Mouse (Mus musculus): ENCODE data around the gene Ppp2r5c. TPM values are rescaled to one million over a fixed set of nuclear protein-coding genes. Genes with fewer than 3 reads are reported as not detected.

Ppp2r5c gene
- polyA plus RNA-seq, 1 experiment from 2014 or later = 146 TPM

DNA sequence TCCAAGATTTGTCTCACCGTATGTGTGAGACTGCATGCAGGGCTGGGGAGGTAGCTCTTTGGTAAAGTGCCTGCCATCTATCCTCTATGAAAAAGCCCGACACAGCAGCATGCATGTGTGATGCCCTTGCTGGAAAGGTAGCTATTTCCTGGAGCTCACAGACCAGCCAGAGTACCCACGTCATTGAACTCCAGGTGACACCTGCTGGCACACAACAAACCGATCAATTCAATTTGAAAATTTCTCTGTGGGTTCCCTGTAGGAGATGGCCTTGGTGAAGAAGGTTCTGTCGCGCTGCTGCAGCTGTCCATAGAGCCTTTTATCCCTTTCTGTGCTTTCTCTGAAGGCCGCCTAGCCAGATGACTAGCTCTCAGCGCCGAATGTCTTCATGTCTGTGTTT, 92.9 kb downstream of the Ppp2r5c start:
- no peak for DNase-seq (ENCODE audit: low spot score)
- peaks cover 21% of the 10 kb centered on the region for H3K4me1 ChIP-seq (replicated peaks)
- H3K27me3 ChIP-seq (ENCODE audit: insufficient read depth, poor library complexity, severe bottlenecking) = no peaks in the 10 kb centered on the region
- 88% methylated on average over 9 of the region's 9 CpGs for WGBS
- peaks cover 19% of the 10 kb centered on the region; the same call in 1 of the 2 replicates for H3K36me3 ChIP-seq
- H3K4me3 ChIP-seq = no peak overlapping the region
- no peaks in the 10 kb centered on the region for H3K9me3 ChIP-seq
- no peak overlapping the region for H3K27ac ChIP-seq

DNA sequence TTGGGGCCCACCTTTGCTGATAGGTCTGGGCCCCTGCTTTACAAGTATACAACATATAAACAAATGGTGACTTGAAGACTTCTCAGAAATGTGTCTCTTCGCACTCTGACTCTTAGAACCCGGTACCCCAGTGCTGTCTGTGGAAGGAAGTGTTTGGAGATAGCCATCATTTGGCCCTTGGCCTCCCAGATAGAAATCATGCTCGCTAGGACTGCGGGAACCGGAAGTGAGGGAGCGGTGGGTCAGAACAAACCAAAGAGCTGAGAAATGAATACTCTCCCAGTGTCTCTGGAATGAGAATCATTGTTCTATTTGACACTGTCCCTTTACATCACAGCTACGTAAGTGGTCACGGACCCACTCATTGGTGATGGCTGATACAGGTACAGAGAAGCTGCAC, 93.4 kb downstream of the Ppp2r5c start:
- H3K27me3 ChIP-seq (ENCODE audit: insufficient read depth, poor library complexity, severe bottlenecking) = no peaks in the 10 kb centered on the region
- H3K4me3 ChIP-seq = no peak overlapping the region
- no peaks in the 10 kb centered on the region for H3K9me3 ChIP-seq
- no peak for DNase-seq (ENCODE audit: low spot score)
- WGBS = 91% methylated on average over 8 of the region's 8 CpGs
- peaks cover 22% of the 10 kb centered on the region; the same call in 1 of the 2 replicates for H3K36me3 ChIP-seq
- H3K27ac ChIP-seq = no peak overlapping the region
- H3K4me1 ChIP-seq (replicated peaks) = peaks cover 21% of the 10 kb centered on the region

DNA sequence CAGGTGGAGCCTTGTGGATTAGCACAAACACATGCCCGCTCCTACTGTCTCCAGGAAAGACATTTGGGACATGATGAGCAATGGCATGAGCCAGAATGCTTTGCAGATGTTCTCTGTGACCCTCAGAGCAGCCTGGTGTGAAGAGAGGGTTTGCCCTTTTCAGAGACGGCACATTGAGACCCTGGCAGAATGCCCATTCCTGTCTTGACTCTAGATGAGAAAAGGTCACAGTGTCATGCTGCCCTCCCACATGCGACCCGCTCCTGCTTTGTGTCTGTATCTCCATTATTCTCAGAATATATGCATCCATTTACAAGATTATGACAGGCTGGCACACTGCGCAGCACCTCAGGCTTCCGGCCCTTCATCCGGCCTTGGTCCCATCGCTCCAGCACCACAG, 94.1 kb downstream of the Ppp2r5c start:
- H3K27me3 ChIP-seq (ENCODE audit: insufficient read depth, poor library complexity, severe bottlenecking) = no peaks in the 10 kb centered on the region
- H3K9me3 ChIP-seq = no peaks in the 10 kb centered on the region
- no peak overlapping the region for H3K4me3 ChIP-seq
- no peak for DNase-seq (ENCODE audit: low spot score)
- no peak overlapping the region for H3K27ac ChIP-seq
- H3K36me3 ChIP-seq = peaks cover 29% of the 10 kb centered on the region
- WGBS = 79% methylated on average over 8 of the region's 8 CpGs
- H3K4me1 ChIP-seq (replicated peaks) = peaks cover 21% of the 10 kb centered on the region

DNA sequence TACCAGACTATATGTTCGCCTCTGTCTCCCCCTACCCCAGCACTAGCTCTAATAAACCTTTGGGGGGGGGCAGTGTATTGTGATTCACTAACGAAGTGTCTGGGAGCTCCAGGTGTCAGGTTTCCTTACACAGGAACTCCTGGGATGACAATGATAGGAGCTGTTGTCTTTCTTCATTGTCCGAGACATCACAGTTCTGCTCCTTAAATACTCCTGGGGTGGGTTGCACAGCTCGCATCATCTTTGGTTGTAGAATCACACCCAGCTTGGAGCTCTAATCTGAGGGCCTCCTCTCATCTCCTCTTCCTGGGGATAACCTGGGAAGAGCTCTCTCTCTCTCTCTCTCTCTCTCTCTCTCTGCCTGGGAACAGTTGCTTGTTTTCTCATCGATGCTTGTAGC, 94.6 kb downstream of the Ppp2r5c start:
- Histone ChIP-seq H3K9me3 (no peaks in the 10 kb centered on the region), H3K4me1 (replicated peaks) (peaks cover 21% of the 10 kb centered on the region), H3K4me3 (no peak overlapping the region), H3K36me3 (peaks cover 34% of the 10 kb centered on the region), H3K27ac (peak overlapping the region; percentile 51), H3K27me3 (ENCODE audit: insufficient read depth, poor library complexity, severe bottlenecking) (no peaks in the 10 kb centered on the region)
- 78% methylated on average over 5 of the region's 5 CpGs for WGBS
- DNase-seq (ENCODE audit: low spot score) = no peak

DNA sequence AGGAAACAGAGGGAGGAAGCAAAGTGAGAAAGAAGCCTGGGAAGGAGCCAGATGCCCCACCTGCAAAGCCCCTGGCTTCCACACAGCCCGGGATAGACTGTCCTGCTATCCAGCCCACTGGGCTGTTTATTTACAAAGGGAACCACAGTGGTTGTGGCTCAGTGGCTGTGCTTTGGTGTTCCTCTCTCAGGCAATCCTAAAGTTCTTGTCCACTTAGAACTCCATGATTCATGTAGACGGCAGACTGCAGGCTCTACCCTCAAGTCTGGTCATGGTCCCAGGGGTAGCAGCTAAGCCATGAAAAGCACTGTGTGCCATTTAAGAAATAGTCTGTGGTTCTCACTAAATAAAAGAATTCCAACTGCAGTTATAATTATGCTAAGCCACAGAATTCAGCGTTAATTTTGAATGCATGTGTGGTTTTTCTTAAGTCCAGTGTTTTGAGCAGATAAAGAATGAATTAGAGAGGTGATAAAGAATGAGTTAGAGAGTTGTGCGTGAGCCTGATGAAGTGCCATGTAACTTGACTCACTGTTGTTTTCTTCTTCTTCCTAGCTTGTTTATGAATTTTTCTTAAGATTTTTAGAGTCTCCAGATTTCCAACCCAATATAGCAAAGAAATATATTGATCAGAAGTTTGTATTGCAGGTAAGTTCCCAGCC, 98.3 kb downstream of the Ppp2r5c start:
- H3K27ac ChIP-seq = no peak overlapping the region
- 89% methylated on average over 4 of the region's 4 CpGs for WGBS
- peaks cover 21% of the 10 kb centered on the region for H3K4me1 ChIP-seq (replicated peaks)
- H3K9me3 ChIP-seq = no peaks in the 10 kb centered on the region
- H3K36me3 ChIP-seq = peaks cover 62% of the 10 kb centered on the region
- no peak overlapping the region for H3K4me3 ChIP-seq
- H3K27me3 ChIP-seq (ENCODE audit: insufficient read depth, poor library complexity, severe bottlenecking) = no peaks in the 10 kb centered on the region
- no peak for DNase-seq (ENCODE audit: low spot score)

DNA sequence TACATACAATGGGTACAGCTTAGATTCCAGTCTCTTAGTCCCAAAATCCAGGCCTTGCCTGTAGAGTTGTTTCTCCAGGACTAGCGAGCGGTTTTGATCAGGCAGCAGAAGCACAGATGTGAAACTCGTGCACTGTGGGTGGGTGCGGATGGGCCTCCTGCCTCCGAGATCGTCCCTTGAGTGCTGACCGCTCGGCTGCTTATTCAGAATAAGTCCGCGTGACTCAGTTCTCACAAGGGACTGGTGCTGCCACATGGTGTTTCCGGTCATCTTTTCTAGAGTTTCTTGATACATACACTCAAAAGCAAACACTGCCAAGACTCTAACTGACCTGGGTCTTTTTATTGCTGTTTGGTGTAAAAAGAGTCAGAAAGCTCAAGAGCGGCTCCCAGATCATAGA, 100.7 kb downstream of the Ppp2r5c start:
- Histone ChIP-seq H3K27me3 (ENCODE audit: insufficient read depth, poor library complexity, severe bottlenecking) (no peaks in the 10 kb centered on the region), H3K27ac (no peak overlapping the region), H3K9me3 (no peaks in the 10 kb centered on the region), H3K36me3 (peaks cover 81% of the 10 kb centered on the region), H3K4me3 (no peak overlapping the region), H3K4me1 (replicated peaks) (peaks cover 3% of the 10 kb centered on the region)
- WGBS = 93% methylated on average over 12 of the region's 12 CpGs
- no peak for DNase-seq (ENCODE audit: low spot score)

DNA sequence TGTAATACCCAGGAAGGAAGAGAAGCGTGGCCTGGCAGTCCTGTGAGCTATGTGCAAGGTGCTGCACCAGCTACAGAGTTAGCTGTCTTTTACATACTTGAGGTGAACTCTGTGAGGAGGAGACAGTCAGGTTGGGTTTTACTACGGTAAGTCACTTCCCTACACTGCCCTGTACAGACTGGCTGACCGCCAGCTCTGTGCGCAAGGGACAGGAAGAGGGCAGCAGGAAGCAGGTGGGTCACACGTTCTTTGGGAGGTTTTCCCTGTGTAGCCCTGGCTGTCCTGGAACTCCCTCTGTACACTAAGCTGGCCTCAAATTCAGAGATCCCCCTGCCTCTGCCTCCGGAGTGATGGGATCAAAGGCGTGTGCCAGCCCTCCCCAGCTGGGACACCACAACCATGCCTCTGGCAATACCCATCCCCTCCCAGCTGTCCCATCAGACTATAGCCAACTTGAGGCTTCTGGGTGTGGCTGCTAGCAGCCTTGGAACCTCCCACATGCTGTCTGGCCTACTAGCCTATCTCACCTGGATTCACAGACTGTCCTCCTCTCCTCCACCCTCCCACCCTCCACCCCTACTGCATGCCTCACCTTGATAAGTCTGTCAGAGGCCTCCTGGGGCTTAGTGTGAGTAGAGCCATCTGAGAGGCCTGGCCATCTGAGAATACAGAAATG, 102.7 kb downstream of the Ppp2r5c start:
- WGBS = 89% methylated on average over 7 of the region's 7 CpGs
- Histone ChIP-seq H3K27me3 (ENCODE audit: insufficient read depth, poor library complexity, severe bottlenecking) (no peaks in the 10 kb centered on the region), H3K9me3 (no peaks in the 10 kb centered on the region), H3K36me3 (peaks cover 93% of the 10 kb centered on the region), H3K27ac (no peak overlapping the region), H3K4me3 (no peak overlapping the region), H3K4me1 (replicated peaks) (no peaks in the 10 kb centered on the region)
- DNase-seq (ENCODE audit: low spot score) = no peak

DNA sequence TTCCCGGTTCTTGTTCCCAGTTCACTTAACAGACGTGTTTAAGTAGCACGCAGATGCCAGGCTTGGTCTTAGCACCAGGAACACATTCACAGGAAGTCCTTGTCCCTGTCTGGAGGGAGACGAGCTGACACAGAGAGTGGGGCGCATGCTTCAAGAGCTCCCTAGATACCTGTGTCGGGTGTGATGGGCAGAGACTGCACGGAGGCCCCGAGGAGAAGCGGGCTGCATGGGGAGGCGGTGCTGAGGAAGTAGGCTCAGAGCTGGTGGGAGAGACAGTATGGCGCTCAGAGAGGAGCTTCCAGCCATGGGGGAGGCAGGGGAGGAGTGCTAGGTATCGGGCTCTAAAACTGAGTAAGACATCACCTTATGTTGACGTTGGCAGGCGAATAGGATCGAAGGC, 103.4 kb downstream of the Ppp2r5c start:
- Histone ChIP-seq H3K27me3 (ENCODE audit: insufficient read depth, poor library complexity, severe bottlenecking) (no peaks in the 10 kb centered on the region), H3K27ac (no peak overlapping the region), H3K36me3 (peaks cover 95% of the 10 kb centered on the region), H3K9me3 (no peaks in the 10 kb centered on the region), H3K4me1 (replicated peaks) (no peaks in the 10 kb centered on the region), H3K4me3 (no peak overlapping the region)
- WGBS = 95% methylated on average over 15 of the region's 15 CpGs
- DNase-seq (ENCODE audit: low spot score) = no peak

DNA sequence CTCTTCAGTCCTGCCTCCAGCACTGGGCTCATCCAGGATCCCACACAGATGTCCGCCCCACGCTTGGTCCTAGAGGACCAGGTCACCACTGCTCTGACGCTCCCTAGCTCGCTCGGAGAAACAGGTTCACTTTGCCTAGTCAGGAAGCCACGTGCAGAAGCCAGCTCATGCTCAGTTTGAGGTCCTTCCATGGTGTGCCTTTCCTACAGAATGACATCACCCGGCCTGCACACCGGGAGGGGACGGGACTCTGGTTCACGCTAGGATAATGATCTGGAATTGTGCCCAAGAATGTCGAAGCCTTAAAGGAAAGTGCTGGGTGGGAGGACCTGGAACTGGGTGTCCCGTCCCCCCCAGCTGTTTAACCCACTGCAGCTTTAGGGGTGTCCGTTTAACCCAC, 105.2 kb downstream of the Ppp2r5c start:
- Histone ChIP-seq H3K27me3 (ENCODE audit: insufficient read depth, poor library complexity, severe bottlenecking) (no peaks in the 10 kb centered on the region), H3K27ac (no peak overlapping the region), H3K9me3 (no peaks in the 10 kb centered on the region), H3K36me3 (peaks cover 95% of the 10 kb centered on the region), H3K4me3 (no peak overlapping the region), H3K4me1 (replicated peaks) (no peaks in the 10 kb centered on the region)
- DNase-seq (ENCODE audit: low spot score) = no peak
- WGBS = 93% methylated on average over 13 of the region's 13 CpGs

DNA sequence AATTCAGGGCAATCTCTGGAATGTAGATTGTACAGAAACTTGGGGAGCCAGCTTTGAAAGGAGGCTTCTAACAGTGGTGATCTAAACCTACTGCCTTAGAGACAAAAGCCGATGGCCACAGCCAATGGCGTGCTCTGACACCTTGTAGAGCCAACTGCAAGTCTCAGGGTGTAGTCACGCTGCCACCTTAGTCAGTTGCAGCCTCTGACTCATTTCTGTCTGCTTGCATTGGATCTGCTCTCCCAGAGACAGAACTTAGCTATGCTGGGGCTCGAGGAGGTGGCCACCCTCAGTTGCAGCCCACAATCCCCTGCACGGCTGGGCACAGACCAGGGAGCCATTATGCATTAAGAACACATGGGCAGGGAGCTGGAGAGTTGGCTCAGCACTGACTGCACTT, 106.4 kb downstream of the Ppp2r5c start:
- Histone ChIP-seq H3K4me3 (no peak overlapping the region), H3K36me3 (peaks cover 96% of the 10 kb centered on the region), H3K4me1 (replicated peaks) (no peaks in the 10 kb centered on the region), H3K27ac (no peak overlapping the region), H3K27me3 (ENCODE audit: insufficient read depth, poor library complexity, severe bottlenecking) (no peaks in the 10 kb centered on the region), H3K9me3 (no peaks in the 10 kb centered on the region)
- 94% methylated on average over 5 of the region's 5 CpGs for WGBS
- no peak for DNase-seq (ENCODE audit: low spot score)

DNA sequence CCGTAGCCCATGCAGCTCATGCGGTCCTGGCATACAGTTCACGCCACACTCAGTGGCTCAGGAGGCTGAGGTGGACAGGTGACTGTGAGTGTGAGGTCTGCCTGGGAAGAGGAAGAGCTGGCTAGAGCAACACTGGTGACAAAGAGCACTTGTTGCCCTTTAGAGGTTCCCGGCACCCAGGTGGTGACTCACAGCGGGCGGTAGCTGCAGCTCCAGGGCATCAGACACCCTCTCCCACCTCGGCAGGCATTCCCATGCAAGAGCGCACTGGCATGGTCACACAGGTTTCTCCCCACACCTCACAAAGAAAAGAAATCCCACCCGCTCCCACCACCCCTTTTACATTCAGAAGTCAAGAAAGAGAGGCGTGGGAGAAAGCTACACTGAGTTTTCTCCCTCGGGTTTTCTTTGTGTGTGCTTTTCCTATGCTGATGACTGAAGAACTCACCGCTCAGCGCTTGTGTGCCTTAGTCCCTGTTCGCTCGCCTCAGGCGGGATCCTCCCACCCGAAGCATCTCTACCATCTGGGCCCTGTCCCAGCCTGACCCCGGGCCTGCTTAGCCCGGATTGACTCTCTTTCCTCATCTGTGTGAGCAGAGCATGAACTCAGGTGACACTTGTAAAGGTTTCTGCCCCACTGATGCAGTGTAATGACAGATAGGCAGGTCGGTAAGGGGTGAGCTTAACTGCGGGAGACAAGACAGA, 108.8 kb downstream of the Ppp2r5c start:
- no peaks in the 10 kb centered on the region for H3K27me3 ChIP-seq (ENCODE audit: insufficient read depth, poor library complexity, severe bottlenecking)
- no peaks in the 10 kb centered on the region for H3K9me3 ChIP-seq
- 90% methylated on average over 21 of the region's 21 CpGs for WGBS
- H3K4me1 ChIP-seq (replicated peaks) = no peaks in the 10 kb centered on the region
- no peak overlapping the region for H3K27ac ChIP-seq
- no peak overlapping the region for H3K4me3 ChIP-seq
- H3K36me3 ChIP-seq = peaks cover 97% of the 10 kb centered on the region
- DNase-seq (ENCODE audit: low spot score) = no peak

DNA sequence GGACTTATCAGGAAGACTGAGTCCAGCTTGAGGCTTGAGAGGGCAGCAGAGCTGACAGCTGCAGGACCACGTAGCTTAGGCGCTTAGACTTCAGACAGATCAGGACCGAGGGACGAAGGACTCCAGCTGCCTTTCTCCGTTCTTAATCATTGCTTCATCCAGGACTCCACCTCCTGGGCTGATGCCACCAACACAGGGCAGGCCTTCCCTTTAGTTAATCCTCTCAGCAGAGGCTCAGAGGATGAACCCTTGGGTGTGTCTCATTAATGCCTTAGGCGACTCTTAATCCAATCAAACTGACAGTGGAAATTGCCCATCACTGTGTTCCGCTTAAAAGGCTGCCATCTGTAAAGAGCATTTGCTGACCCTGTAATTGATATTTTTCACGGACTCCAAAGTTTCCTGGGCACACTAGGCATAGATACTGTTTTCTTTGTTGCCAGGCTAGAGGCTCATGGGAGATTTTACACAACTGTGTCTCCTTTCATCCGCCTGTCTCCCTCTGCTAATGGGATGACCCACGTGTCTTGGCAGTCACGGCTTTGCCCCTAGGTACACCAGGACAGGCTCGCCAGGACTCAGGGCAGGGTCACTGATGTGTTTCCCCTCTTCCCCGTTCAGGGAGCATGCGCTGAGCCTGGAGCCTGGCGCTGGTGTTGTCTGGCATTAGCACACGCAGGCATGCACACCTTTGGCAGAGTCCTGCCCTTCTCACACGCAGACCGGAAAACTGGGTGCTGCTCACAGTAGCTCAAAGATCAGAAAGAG, 110.1 kb downstream of the Ppp2r5c start:
- Histone ChIP-seq H3K4me3 (no peak overlapping the region), H3K36me3 (peaks cover 98% of the 10 kb centered on the region), H3K4me1 (replicated peaks) (no peaks in the 10 kb centered on the region), H3K27ac (no peak overlapping the region), H3K27me3 (ENCODE audit: insufficient read depth, poor library complexity, severe bottlenecking) (no peaks in the 10 kb centered on the region), H3K9me3 (no peaks in the 10 kb centered on the region)
- DNase-seq (ENCODE audit: low spot score) = no peak
- WGBS = 87% methylated on average over 18 of the region's 18 CpGs

DNA sequence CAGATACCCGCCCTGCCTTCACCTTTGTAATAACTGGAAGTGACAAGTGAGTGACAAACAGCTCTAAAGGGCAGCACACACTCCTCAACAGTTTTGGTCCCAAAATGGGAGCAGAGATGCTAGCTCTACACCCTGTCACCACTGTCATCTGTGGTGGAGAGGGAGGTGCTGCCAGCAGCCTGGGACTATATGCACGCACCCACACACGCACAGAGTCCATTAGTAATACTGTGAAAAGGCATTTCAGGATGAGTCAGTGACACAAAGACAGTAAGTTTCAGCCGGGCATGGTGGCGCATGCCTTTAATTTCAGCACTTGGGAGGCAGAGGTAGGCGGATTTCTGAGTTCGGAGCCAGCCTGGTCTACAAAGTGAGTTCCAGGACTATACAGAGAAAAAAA, 111.3 kb downstream of the Ppp2r5c start:
- WGBS = 97% methylated on average over 7 of the region's 7 CpGs
- H3K4me1 ChIP-seq (replicated peaks) = no peaks in the 10 kb centered on the region

More for the DNA sequence above, 111.3 kb downstream of the Ppp2r5c start:
- Histone ChIP-seq H3K27me3 (ENCODE audit: insufficient read depth, poor library complexity, severe bottlenecking) (no peaks in the 10 kb centered on the region), H3K4me3 (no peak overlapping the region), H3K36me3 (peaks cover 98% of the 10 kb centered on the region), H3K9me3 (no peaks in the 10 kb centered on the region), H3K27ac (no peak overlapping the region)
- no peak for DNase-seq (ENCODE audit: low spot score)
